Mouse (Mus musculus): Measurements from ENCODE around the gene Senp3.

GRCm38 (mm10) chr11:69683576-69683975 is 1.7 kb upstream of the Senp3 start:
- TF ChIP-seq POLR2A (IDR thresholded peaks at IDR 0.05; ENCODE audit: control insufficient read depth, extremely low read depth, insufficient read depth, low read length, poor library complexity), result no peak
- TF ChIP-seq CTCF (IDR thresholded peaks at IDR 0.05; ENCODE audit: borderline replicate concordance, control insufficient read depth, extremely low read depth, insufficient read depth, low read length, poor library complexity), result no peak
